Mouse (Mus musculus) bone marrow, adult 2 months (tissue): ENCODE measurements around the gene Ngp. TPM values are rescaled to one million over a fixed set of nuclear protein-coding genes. Genes with fewer than 3 reads are reported as not detected.
A peak's percentile ranks its signal among the peaks of the same experiment; 100 is the strongest.
"Not testable (repeated sequence)": the region's sequence is repeated elsewhere in the genome, so short reads cannot be mapped to it uniquely, and the experiment has no call there.

Experiments used
- H3K27ac ChIP-seq: fragments of 200-500 bp; 2 replicates; pipeline ENCODE4 v1.5.1; 2012; ENCODE audit warnings: low read depth, mild to moderate bottlenecking, control low read depth, inconsistent platforms, low read length; ENCODE audit not compliant: control insufficient read depth, poor library complexity, insufficient read depth
- H3K4me1 ChIP-seq: fragments of 200-500 bp; 2 replicates; pipeline ENCODE4 v1.6.1; 2011; ENCODE audit warnings: low read length; ENCODE audit not compliant: control insufficient read depth, insufficient read depth
- H3K4me3 ChIP-seq: fragments of 200-500 bp; replicated peaks from 2 replicates; pipeline ENCODE3; 2011; ENCODE audit warnings: mild to moderate bottlenecking, low read depth, low read length, control low read depth; ENCODE audit not compliant: control insufficient read depth
- CTCF ChIP-seq: fragments of 200-500 bp; IDR thresholded peaks from 2 replicates; pipeline ENCODE4 v1.5.1; 2011; ENCODE audit warnings: low read length, control low read depth; ENCODE audit not compliant: control insufficient read depth, insufficient read depth
- POLR2A ChIP-seq: fragments of 200-500 bp; IDR thresholded peaks from 2 replicates; pipeline ENCODE4 v1.6.1; 2011; ENCODE audit warnings: low read depth, mild to moderate bottlenecking, control low read depth, low read length, borderline replicate concordance; ENCODE audit not compliant: control insufficient read depth
- WGBS: fragments of 180-500 bp; shearing (Covaris S2); methylation state at CpG from one replicate; pipeline ENCODE4 v1.1.7; 2018; 5-methylcytosine and 5-hydroxymethylcytosine counted together
- polyA plus RNA-seq: library from polyadenylated mRNA; stranded (reverse); fragments of >200 nt; gene quantifications from 2 replicates; pipeline ENCODE4 v1.2.4, GENCODE M21; 2011; ENCODE audit warnings: low replicate concordance; ENCODE audit not compliant: missing spikeins, insufficient read depth, insufficient read length

The Ngp gene
- polyA plus RNA-seq = 1,341 and 3,924 TPM in 2 replicates

- peak within 1 kb of the TSS; percentile 90 for H3K27ac ChIP-seq
- peak within 1 kb of the TSS; percentile 64 for H3K4me3 ChIP-seq
- WGBS = 52% methylated on average over 12 of the region's 12 CpGs
- TF ChIP-seq POLR2A (no peak), CTCF (no peak)
- no peaks in the 10 kb centered on the region; the same call in 1 of the 2 replicates for H3K4me1 ChIP-seq
Observed at GRCm38 (mm10) chr9:110419511-110420112, at the start of gene Ngp. Ngp (plus strand) TSS chr9:110419747.

- TF ChIP-seq POLR2A = no peak
Observed at GRCm38 (mm10) chr9:110369860-110370259, 49.7 kb upstream of the Ngp start.

GRCm38 (mm10) chr9:110373871-110374270 is 45.7 kb upstream of the Ngp start:
- 90% methylated on average over 13 of the region's 13 CpGs for WGBS
- Histone ChIP-seq H3K4me3 (no peak overlapping the region), H3K27ac (no peak overlapping the region)

More at GRCm38 (mm10) chr9:110369860-110370259, 49.7 kb upstream of the Ngp start:
- WGBS = 85% methylated on average over 3 of the region's 3 CpGs
- no peak overlapping the region for H3K4me3 ChIP-seq
- H3K27ac ChIP-seq = no peak overlapping the region
- no peaks in the 10 kb centered on the region for H3K4me1 ChIP-seq

GRCm38 (mm10) chr9:110375668-110376067 is 43.9 kb upstream of the Ngp start:
- no peak overlapping the region for H3K4me3 ChIP-seq
- TF ChIP-seq CTCF (no peak), POLR2A (no peak)
- H3K27ac ChIP-seq = no peak overlapping the region
- H3K4me1 ChIP-seq = no peaks in the 10 kb centered on the region
- 88% methylated on average over 3 of the region's 3 CpGs for WGBS

More at GRCm38 (mm10) chr9:110373871-110374270, 45.7 kb upstream of the Ngp start:
- TF ChIP-seq POLR2A (no peak), CTCF (no peak)
- no peaks in the 10 kb centered on the region for H3K4me1 ChIP-seq

GRCm38 (mm10) chr9:110377655-110378054 is 41.9 kb upstream of the Ngp start:
- H3K4me3 ChIP-seq, H3K4me1 ChIP-seq, H3K27ac ChIP-seq: not testable (repeated sequence)
- WGBS = 86% methylated on average over 15 of the region's 15 CpGs

- H3K4me3 ChIP-seq = no peak overlapping the region
- no peak overlapping the region for H3K27ac ChIP-seq
- 91% methylated on average over 8 of the region's 8 CpGs for WGBS
- TF ChIP-seq POLR2A (no peak), CTCF (no peak)
- no peaks in the 10 kb centered on the region for H3K4me1 ChIP-seq
Observed at GRCm38 (mm10) chr9:110379361-110379760, 40.2 kb upstream of the Ngp start.

GRCm38 (mm10) chr9:110380662-110381061 is 38.9 kb upstream of the Ngp start:
- WGBS = 85% methylated on average over 21 of the region's 21 CpGs
- H3K27ac ChIP-seq = no peak overlapping the region; the same call in 1 of the 2 replicates
- TF ChIP-seq CTCF (no peak), POLR2A (no peak)
- no peaks in the 10 kb centered on the region for H3K4me1 ChIP-seq
- H3K4me3 ChIP-seq = no peak overlapping the region

- 84% methylated on average over 12 of the region's 12 CpGs for WGBS
- no peak for TF ChIP-seq POLR2A
- no peak for TF ChIP-seq CTCF
Observed at GRCm38 (mm10) chr9:110381292-110381691, 38.3 kb upstream of the Ngp start.

GRCm38 (mm10) chr9:110384369-110384929 is 35.1 kb upstream of the Ngp start:
- Histone ChIP-seq H3K4me3 (no peak overlapping the region), H3K4me1 (no peaks in the 10 kb centered on the region), H3K27ac (no peak overlapping the region)
- WGBS = 83% methylated on average over 7 of the region's 7 CpGs
- TF ChIP-seq CTCF = no peak
- TF ChIP-seq POLR2A = no peak

More at GRCm38 (mm10) chr9:110381292-110381691, 38.3 kb upstream of the Ngp start:
- Histone ChIP-seq H3K27ac (no peak overlapping the region), H3K4me3 (no peak overlapping the region), H3K4me1 (no peaks in the 10 kb centered on the region)
